Mouse (Mus musculus) thymus, adult 2 months (tissue): ENCODE results near the gene Cox10.

Source experiments
- CTCF ChIP-seq: fragments of 200-500 bp; IDR thresholded peaks from 2 replicates; pipeline ENCODE4 v1.5.1; 2012; ENCODE audit warnings: mild to moderate bottlenecking, control low read depth, low read length, moderate library complexity, borderline replicate concordance; ENCODE audit not compliant: control insufficient read depth, poor library complexity, insufficient read depth; ENCODE audit errors: extremely low read depth
- POLR2A ChIP-seq: fragments of 200-500 bp; IDR thresholded peaks from 2 replicates; pipeline ENCODE4 v1.6.1; 2012; ENCODE audit warnings: mild to moderate bottlenecking, low read length, control low read depth, moderate library complexity; ENCODE audit not compliant: control insufficient read depth, poor library complexity, insufficient read depth; ENCODE audit errors: extremely low read depth

- TF ChIP-seq CTCF, result peak; percentile 86
- no peak for TF ChIP-seq POLR2A
These were observed 154.1 kb downstream of the Cox10 start for GRCm38 (mm10) chr11:63925161-63925582.
